Mouse (Mus musculus): ENCODE results near the gene Ccdc107.
"Not testable (repeated sequence)": the region's sequence is repeated elsewhere in the genome, so short reads cannot be mapped to it uniquely, and the experiment has no call there.

The Ccdc107 gene

DNA sequence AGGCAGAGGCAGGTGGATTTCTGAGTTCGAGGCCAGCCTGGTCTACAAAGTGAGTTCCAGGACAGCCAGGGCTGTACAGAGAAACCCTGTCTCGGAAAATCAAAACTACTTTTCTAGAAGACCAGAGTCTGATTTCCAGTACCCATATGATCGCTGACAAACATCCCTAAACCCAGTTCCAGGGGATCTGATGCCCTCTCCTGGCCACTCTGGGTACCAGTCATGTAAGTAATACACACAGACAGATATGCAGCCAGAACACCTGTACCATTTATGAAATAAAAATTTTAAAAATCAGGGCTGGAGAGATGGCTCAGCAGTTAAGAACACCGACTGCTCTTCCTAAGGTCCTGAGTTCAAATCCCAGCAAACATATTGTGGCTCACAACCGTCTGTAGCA, 7.0 kb upstream of the Ccdc107 start:
- not testable (repeated sequence) for DNase-seq (ENCODE audit: low read depth, low spot score)

DNA sequence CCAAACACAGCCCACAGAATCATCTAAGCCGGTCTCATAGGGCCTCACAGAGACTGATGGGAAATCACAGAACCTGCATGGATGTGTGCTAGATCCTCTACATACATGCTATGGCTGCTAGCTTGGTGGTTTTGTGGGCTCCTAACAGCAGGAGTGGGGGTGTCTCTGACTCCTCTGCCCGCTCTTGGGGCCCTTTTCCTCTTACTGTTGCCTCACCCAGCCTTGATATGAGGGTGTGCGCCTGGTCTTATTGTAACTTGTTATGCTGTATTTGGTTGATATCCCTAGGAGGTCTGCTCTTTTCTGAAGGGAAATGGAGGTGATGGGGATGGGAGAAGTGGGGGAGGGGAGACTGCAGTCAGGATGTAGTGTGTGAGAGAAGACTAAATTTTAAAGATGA, 3.1 kb upstream of the Ccdc107 start:
- DNase-seq (ENCODE audit: low read depth, low spot score): no peak

DNA sequence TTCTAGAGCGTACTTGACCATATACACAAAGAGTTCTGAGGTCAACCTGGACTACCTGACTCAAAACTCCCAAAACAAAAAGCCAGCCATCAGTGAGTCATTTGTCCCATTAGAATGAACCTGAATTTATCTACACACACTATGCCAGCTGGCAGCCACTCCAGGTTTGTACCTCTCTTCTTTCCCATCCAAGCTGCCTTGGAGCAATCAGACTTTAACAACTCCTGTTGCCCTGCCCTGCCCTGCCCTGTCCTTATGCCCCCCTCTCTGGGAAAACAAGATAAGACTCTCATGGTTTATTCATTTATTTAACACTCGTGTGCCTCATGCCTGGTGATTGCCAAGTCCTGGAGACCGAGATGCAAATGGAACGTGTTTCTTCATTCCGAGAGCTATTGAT, 1.9 kb upstream of the Ccdc107 start:
- DNase-seq (ENCODE audit: low read depth, low spot score): no peak

DNA sequence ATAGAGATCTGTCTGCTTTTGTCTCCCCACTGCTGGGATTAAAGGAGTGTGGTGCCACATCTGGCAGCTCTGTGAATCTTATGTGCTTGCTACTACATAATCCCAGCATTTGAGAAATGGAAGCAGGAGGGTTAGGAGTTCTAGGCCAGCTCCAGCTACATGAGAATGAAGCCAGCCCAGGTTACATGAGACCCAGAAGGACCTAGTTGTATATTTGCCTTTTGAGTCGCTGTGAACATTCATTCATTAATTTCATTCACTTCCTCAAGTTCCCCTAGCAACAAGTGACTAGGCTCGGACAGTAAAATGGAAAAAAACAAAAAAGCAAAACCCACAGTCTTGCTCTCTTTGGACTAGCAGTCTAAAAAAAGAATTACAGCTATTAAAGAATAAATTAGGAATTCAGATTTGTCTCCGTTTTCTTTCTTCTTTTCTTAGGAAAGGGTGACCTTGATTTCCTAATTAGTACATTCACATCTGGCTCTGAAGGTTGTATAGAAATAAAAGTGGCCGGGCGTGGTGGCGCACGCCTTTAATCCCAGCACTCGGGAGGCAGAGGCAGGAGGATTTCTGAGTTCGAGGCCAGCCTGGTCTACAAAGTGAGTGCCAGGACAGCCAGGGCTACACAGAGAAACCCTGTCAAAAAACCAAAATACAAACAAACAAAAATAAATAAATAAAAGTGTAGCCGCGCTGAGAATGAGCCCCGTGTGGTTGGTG, 439 bp upstream of the Ccdc107 start:
- DNase-seq (ENCODE audit: low read depth, low spot score): no peak

DNA sequence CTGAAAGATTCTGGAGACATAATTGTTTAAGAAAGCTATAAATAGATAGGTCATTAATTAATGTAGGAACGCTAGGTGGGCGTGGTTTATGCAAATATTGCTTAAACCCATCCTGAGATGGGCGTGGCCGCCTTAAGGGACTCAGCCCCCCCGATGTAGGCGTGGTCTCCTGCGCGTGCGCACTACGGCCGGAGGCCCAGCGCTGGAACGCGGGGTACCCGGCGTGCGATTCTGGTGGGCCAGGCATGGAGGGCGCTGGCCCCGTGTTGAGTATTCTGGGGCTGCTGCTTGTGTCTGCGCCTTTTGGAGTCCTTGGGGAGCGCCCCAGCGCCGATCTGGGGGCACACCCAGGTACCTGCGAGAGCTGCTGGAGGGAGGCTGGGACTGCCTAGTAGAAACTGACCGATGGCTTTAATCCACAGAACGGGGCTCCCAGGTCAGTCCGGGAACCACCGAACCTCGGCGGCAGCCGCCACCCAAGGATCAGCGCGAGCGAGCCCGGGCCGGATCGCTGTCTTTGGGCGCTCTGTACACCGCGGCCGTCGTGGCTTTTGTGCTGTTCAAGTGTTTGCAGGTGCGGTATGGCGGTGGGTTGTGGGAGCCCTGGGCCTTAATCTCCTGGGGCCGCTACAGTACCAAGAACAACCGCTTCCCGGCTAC, 616 bp downstream of the Ccdc107 start:
- DNase-seq (ENCODE audit: low read depth, low spot score): peak; percentile 95

DNA sequence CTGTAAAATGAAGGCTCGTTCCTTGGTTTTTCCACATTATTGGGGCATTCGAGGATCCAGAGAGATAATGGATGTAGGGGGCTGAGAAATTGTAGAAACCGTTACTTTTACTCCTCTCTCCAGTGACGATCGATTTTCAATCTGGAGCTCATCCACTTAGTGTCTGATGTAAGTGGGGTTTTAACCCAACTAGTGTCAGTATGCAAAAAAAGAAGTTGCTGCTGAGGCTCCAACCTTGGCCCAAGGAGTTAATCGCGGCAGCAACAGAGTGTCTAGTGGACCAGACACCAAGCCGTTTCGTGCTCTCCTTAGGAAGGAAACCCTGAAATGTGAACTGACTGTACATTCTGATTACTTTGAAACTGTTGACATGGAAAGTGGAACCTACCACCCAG, 1.1 kb downstream of the Ccdc107 start:
- no peak for DNase-seq (ENCODE audit: low read depth, low spot score)

DNA sequence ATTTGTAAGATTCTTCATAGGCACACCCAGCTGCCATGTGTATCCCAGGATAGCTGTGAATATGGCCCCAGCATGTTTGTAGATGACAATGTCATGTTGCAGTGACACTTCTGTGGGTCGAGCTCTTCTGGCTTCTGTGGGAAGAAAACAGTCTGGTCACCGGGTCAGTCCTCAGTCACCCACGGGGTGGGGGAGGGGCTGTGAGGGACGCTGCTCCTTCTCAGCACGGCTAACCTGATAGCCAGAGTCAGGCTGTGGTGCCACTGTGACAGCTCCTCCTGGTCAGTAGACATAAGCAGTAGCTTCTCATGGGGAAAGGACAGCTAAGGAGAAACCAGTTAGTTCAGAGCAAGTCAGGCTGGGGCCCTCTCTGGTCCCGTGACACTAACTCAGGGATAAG, 3.9 kb downstream of the Ccdc107 start:
- no peak for DNase-seq (ENCODE audit: low read depth, low spot score)

DNA sequence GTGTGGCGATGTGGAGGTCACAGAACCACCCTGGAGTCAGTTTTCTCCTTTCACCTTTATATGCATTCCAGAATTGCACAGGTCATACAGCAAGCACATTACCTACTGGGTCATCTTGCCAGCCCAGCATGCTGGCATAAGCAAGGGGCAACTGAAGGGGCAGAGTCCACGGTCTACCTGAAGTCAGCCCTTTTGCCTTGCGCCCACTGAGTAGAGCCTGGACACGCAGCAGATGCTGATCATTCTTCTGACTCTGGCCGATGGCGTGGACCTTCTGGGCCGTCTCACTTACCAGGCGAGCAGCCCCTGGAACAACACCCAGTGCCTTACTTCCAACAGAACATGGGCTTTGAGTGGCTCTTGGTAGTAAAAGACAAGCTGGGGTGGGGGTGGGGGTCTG, 4.7 kb downstream of the Ccdc107 start:
- no peak for DNase-seq (ENCODE audit: low read depth, low spot score)

DNA sequence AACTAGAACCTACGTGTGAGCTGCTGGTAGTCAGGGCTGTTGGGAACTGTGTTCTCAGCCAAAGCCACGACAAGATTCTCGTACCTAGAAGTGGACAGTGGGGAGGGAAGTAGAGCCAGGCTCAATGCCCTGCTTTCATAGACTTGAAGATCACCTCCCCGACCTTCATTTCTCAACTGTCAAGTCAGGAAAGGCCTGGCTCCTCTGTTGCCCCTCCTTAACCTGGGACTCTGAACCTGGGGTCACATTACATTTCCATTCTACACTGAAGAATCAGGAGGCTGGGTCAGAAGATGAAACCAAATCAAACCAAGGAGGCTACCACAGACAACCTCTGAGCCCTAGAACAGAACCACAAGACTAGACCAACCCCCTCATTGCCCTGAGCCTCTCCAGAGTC, 5.2 kb downstream of the Ccdc107 start:
- no peak for DNase-seq (ENCODE audit: low read depth, low spot score)

DNA sequence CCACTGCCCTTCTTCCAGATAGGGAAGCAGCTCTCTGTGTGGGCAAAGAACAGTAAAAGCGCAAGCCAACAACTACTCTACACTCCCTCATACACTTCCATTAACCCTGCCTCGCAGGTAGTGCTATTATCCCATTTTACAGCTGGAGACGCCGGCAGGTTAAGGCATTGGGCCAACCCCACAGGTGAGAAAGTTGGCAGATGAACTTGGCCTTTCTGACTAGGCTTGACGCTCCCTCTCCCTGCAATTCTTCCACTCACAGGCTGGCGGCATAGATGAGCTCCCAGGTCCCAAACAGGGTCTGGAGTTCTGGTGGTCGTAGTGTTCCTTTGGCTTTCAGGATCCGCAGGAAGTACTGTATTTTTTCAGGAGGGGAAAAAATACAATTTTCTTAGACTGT, 6.3 kb downstream of the Ccdc107 start:
- no peak for DNase-seq (ENCODE audit: low read depth, low spot score)

DNA sequence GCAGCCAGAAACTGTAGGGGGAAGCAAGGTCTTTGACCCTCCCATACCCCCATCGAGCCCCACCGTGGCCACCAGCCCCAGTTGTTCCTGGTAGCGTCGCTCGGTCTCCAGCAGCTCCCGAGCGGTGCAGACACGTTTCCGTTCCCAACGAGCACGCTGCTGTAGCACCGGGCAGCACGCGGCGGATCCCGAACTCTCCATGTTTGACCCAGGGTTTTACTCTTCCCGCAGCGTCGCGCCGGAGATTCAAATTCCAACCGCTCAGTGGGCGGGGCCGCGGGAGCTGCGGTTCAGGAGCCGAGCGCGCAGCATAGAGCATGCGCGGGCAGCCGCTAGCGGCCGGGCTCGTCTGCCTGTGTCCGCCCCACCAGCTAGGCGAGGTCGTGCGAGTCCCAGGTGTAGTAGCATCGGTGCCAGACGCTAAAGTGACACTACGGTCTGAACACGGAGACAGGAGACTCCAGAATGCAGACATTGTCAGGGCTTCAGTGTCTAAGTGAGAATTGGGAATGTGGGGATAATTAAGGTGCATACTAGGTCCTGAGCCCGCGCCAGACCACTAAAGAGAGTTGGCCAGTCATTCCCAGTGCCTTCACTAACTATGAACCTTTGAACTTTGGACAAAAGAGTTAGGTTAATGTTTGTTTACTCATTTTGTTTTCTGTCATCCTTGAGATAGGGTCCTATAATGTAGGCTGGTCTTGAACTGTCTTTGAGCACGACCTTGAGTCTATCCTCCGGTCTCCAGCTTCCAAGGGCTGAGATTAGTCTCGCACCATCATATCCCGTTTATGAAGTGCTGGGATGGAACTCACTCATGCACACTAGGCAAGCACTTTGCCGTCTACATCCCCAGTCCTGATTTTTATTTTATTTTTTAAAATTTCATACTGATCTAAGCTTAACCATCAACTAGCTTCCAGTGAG, 7.0 kb downstream of the Ccdc107 start, which contains the start of gene Arhgef39:
Gene Arhgef39, minus strand, starts transcription at position 289 of the 927 bp plus-strand sequence.
- peak; percentile 89 for DNase-seq (ENCODE audit: low read depth, low spot score)

DNA sequence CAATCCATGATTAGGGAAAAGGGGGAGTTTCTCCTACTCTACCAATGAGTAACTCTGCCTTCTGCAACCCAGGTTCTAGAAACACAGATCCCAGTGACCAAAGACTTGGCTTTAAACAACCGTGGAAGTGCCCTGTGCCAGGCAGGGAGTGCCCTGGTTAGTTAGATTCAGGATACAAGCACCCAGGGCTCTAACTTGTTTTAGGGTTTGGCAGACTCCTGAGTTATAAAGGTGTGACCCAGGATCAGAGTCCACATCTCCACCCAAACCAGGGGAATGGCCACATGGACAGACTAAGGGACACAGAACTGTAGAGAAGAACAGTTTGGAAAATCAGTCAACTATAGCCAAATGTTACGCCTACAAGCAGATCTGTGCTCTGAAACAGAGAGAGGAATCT, 10.3 kb downstream of the Ccdc107 start:
- no peak for DNase-seq (ENCODE audit: low read depth, low spot score)

DNA sequence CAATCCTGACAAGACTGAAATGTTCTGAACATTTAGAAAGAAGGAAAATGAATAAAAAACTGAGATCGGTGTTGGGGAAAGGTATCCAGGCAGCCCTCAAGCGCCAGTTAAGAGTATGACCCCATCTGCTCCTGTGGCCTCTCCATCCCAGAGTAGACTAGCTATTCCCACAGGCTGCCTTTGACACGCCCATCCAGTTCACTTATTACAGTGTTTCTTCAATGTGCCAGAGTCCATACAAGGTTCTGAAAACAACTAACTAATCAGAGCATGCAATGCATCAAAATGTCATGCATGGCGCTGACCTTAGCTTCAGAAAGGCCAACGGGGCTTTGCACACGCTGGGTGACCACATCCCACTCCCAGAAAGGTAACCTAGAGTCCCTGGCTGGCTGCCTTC, 10.8 kb downstream of the Ccdc107 start:
- no peak for DNase-seq (ENCODE audit: low read depth, low spot score)

DNA sequence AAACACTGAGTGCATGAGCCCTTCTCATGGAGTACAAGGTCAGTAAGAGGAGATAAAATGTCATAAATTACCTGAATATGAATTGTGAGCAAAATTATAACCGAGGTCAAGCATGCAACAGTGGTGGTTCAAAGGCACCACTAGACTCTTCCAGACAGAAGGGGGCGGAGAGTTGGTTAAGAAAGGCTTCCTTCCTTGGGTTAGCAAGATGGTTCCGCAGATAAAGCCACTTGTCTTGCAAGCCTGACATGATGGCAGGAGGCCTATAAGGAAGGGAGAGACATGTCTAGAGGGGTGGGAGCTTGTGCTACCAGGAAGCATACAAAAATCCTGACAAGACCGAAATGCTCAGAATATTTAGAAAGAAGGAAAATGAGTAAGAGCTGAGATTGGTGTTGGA, 11.6 kb downstream of the Ccdc107 start:
- DNase-seq (ENCODE audit: low read depth, low spot score): no peak

DNA sequence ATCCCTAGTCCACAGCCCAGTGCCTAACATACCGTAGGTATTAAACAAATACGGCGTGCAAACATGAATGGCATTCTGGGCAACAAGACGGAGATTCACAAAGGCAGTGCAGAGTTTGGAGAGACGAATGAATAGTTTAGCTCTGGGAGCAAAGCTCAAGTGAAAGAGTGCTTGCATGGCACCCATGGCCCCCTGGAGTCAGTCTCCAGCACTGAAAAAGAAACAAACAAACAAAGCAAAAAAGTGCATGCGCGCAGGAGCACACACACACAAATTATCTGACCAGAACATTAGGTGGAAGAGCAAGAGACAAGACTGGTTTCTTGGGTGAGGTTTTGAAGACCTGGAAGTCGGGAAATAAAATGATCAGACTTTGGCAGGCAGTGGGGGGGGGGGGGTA, 13.4 kb downstream of the Ccdc107 start:
- no peak for DNase-seq (ENCODE audit: low read depth, low spot score)

DNA sequence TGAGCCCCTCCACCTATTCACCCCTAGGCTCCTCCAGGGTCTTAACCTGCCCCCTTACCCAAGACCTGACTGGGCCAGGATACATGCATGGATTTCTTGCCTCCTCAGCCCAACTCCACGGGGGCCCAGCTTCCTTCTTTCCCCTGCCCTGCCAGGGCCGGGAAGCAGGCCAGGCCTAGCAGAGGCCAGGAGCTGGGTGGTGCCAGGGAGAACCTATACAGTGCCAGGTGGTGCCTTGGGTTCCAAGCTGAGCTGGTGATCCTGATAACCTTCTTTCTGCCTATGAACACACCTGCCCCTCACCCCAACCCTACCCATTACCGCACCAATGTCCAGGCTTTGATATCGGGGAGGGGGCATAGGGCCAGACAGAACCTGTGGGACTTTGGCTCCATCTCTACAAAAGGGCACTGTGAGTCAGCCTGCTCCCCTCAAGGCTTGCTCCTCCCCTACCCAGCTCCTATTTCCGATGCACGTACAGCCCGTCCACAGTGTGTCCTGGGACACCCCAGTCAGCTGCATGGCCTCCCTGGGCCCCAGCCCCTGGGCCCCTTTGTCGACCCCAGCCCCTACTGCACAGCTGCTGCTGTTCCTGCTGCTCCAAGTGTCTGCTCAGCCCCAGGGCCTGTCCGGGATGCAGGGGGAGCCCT, 14.0 kb downstream of the Ccdc107 start, which contains the start of gene Car9:
Gene Car9, plus strand, starts transcription at position 431 of the 650 bp plus-strand sequence.
- no peak for DNase-seq (ENCODE audit: low read depth, low spot score)

DNA sequence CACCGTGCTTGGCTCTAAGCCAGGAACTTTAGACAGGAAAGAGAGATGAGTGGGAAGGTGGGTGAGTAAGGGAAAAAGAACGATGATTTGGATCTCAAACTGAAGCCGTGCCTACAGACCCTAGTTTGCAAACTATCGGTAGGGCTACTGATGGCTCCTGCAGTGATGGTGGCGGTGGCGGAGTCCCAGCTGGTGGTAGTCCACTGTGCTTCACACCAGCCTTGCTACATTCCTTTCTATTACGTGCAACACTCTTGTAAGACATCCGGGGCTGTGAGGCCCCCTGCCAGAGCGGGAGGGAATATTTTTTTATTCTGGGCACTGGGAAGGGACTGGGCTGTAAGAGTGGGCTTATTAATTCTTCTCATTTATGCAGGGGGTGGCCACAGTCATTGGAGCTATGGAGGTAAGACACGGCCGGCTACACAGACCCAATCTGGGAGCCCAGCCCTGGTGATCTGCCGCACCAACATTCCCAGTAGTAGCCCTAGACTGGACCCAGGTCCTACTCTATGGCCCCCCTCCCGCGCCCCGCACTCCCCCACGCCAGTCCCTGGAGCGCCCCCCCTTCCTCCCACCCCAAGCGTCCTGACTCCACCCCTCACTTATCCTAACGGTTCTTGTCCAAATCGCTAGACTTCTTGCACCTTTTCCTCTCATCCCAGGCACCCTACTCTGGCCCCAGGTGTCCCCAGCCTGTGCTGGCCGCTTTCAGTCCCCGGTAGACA, 15.4 kb downstream of the Ccdc107 start:
- no peak for DNase-seq (ENCODE audit: low read depth, low spot score)

DNA sequence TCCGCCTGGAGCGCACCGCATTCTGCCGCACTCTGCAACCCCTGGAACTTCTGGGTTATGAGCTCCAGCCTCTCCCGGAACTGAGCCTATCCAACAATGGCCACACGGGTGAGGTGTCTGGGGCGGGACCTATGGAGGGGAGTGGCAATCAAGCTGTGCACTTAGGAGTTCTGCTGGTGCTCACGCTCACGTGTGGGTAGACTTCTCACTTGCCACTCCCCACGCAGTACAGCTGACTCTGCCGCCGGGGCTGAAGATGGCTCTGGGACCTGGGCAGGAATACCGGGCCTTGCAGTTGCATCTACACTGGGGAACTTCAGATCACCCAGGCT, 15.9 kb downstream of the Ccdc107 start:
- no peak for DNase-seq (ENCODE audit: low read depth, low spot score)

DNA sequence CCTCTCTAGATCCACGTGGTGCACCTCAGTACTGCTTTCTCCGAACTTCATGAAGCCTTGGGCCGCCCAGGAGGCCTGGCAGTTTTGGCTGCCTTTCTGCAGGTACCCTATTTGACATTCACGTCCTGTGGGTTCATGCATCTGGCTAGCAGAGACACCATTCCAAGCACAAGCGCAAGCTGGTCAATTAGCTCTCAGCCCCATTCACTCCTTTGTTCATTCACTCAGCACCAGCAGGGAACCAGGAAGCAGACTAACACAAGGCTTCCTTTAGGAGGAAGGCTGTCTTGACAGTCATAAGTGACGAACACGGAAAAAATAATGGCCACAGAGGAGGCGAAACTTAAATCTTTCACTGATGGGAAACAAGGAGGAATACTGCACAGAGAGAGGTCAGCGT, 16.4 kb downstream of the Ccdc107 start:
- DNase-seq (ENCODE audit: low read depth, low spot score): no peak

DNA sequence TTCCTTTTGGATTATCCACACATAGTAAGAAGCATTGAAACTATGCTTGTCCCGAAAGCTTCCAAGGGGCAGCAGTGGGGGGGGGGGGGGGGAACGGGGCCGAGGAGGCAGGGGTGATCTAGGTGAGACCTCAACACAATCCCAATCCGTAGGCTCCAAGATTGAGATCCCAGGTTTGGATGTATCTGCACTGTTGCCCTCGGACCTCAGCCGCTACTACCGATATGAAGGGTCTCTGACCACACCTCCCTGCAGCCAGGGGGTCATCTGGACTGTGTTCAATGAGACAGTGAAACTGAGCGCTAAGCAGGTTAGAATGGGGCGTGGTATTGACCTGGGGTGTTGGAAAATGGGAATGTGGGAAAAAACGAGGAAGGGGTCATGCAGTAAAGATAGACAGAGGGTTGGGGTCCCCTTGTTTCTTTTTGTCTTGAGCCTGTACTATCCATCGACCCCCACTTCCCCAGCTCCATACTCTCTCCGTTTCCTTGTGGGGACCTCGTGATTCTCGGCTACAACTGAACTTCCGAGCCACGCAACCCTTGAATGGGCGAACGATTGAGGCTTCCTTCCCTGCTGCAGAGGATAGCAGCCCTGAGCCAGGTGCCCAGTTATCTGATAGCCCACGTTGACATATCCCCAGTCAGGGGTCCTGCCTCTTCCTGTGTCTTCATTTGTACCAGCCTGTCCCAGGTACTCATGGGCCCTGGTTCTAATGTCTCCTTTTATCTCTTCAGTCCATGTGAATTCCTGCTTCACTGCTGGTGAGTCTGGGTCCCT, 19.2 kb downstream of the Ccdc107 start:
- no peak for DNase-seq (ENCODE audit: low read depth, low spot score)
